Mouse (Mus musculus): ENCODE measurements around the gene Ctbp2.
A peak's percentile ranks its signal among the peaks of the same experiment; 100 is the strongest.
"Not testable (repeated sequence)": the region's sequence is repeated elsewhere in the genome, so short reads cannot be mapped to it uniquely, and the experiment has no call there.

Ctbp2 gene

GRCm38 (mm10) chr7:133121080-133121607 lies 3.0 kb downstream of the Ctbp2 start:
- DNase-seq (ENCODE audit: extremely low read depth, low read depth, low spot score): no peak

- no peak for DNase-seq (ENCODE audit: extremely low read depth, low read depth, low spot score)
These were observed 3.9 kb downstream of the Ctbp2 start for GRCm38 (mm10) chr7:133120221-133120751.

- DNase-seq (ENCODE audit: extremely low read depth, low read depth, low spot score): no peak
These were observed 6.3 kb downstream of the Ctbp2 start for GRCm38 (mm10) chr7:133117815-133118214.

DNA sequence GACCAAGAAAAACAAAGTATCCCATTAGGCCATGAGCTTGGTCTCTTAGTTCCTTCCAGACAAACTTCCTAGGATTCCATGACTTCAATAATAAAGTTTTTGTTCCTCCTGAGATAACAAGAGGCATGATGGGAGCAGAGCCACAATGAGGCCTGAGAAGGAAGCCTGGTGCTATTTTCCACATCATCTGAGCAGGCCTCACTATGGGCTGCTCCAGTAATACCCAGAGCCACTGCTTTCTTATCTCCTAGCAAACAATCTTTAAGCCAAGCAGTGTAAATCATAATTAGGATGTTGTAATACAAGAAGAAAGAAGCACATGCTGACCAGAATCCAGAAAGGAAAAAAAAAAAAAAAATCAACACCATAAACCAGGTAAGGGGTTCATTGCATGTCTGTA lies 7.6 kb downstream of the Ctbp2 start:
- no peak for DNase-seq (ENCODE audit: extremely low read depth, low read depth, low spot score)

GRCm38 (mm10) chr7:133115886-133116285 lies 8.3 kb downstream of the Ctbp2 start:
- DNase-seq (ENCODE audit: extremely low read depth, low read depth, low spot score): no peak

DNA sequence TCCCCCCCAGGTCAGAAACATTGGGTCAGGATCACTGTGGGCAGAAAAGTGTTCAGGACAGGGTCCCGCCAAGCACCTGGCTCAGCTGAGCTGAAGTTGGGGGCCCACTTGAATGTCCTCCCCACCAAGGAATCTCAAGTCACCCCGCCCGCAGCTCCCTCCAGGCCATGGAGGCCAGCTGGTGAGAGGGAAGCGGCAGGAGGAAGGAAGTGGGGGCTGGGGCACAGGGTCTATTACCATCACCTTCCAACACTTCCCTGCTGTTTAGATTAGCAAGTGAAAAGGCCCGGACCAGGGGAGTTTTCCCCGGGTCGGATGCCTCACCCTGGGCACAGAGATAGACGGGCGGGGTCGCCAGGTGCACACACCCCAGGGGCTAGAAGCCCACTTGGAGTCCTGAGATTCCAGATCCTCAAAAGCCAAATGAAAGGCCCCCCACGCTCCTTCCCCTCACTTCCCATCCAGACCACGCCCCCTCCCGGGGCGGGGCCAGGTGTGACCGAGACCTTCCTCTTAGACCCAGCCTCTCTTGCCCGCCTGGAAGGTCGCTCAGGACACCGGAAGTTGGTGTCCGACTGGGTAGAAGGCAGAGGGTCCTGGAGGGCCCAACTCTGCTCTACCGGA lies 9.2 kb downstream of the Ctbp2 start:
- no peak for DNase-seq (ENCODE audit: extremely low read depth, low read depth, low spot score)

DNA sequence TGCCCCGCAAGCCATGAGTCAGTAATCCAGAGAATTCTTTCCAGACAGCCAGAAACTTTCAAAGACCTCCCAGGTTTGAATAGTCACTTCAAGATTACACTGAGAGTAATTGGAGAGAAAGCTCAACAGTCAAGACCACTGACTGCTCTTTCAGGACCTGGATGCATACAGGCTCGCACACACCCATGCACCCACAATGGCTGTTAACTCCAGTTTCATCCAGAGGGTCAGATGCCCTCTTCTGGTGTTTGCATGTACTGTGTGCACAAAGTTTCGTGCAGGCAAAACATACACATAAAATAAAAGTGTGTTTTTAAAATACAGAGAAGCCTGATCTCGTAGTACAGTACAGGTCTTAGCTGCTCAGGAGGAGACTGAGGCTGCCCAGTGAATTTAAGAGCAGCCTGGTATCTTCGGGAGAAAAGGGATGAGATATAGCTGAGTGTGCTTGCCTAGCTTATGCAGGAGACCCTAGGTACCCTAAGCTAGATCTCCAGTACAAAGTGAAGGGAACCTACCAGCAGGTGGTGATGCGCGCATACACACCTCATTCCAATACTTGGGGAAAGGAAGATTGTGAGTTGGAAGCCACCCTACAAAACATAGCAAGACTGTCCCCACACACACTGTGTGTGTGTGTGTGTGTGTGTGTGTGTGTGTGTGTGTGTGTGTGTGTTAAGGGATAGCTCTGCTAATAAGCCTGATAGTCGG lies 10.8 kb downstream of the Ctbp2 start:
- DNase-seq (ENCODE audit: extremely low read depth, low read depth, low spot score): no peak

DNA sequence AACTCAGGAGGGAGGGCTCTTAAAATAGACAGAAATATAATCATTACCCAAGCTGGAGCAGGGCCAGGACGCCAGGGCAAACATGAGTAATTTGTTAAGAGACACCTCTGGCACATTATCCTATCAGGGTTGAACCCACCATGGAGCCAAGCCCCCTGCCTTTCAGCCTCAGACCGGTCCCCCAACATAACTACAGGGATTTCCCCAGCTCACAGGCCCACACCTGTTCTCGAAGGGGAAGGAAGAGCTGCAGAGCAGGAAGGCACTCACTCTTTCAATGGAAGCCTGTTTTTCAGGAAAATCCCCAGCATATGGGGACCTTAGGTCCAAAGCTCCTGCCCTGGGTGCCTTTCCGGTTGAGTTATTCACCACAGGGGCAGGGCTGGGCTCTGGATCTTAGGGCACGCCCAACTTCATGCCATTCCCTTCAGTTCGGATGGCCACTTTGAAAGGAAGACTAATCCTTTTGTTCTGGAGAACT lies 11.8 kb downstream of the Ctbp2 start:
- DNase-seq (ENCODE audit: extremely low read depth, low read depth, low spot score): no peak

- no peak for DNase-seq (ENCODE audit: extremely low read depth, low read depth, low spot score)
These were observed 14.7 kb downstream of the Ctbp2 start for GRCm38 (mm10) chr7:133109442-133109841.

DNA sequence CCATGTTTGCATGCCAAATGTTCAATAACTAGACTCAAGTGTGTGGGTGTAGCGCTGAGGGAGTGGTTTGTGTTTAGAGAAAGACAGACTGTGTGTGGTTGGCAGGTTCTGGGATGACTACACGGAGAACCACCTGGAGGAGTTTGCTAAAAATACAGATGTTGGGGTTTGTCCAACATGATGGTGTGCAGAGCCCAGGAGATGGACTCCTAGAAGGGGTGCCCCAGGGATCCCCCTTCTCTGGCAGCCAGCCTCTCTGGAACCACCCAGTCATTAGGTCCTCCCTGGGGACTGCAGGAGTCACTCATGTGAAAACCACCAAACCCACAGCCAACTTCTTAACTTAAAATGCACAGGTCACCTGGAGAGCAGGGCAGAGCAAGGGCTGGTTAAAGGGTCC lies 15.5 kb downstream of the Ctbp2 start:
- DNase-seq (ENCODE audit: extremely low read depth, low read depth, low spot score): no peak

DNA sequence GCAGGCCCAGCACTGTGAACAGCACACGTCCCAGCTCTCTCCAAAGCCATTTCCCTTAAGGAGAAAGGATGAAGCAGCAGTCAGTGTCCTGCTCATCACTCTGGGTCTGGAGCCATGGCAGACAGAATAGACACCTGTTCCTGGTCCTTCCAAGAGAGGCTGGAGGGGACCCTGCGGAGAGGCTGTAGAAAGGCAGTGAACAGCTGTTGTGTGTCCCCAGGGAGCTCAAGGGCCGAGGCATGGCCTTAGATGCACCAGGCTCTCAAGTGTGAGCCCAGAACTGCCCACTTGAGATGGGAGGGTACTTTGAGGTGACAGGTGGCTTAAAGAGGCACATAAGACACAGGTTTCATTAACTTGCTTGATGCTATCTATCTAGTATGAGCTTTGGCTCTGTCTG lies 21.6 kb downstream of the Ctbp2 start:
- DNase-seq (ENCODE audit: extremely low read depth, low read depth, low spot score): no peak

- DNase-seq (ENCODE audit: extremely low read depth, low read depth, low spot score): no peak
These were observed 23.1 kb downstream of the Ctbp2 start for GRCm38 (mm10) chr7:133101070-133101469.

GRCm38 (mm10) chr7:133100178-133100577 lies 24.0 kb downstream of the Ctbp2 start:
- DNase-seq (ENCODE audit: extremely low read depth, low read depth, low spot score): no peak

GRCm38 (mm10) chr7:133099266-133099665 lies 24.9 kb downstream of the Ctbp2 start:
- no peak for DNase-seq (ENCODE audit: extremely low read depth, low read depth, low spot score)

DNA sequence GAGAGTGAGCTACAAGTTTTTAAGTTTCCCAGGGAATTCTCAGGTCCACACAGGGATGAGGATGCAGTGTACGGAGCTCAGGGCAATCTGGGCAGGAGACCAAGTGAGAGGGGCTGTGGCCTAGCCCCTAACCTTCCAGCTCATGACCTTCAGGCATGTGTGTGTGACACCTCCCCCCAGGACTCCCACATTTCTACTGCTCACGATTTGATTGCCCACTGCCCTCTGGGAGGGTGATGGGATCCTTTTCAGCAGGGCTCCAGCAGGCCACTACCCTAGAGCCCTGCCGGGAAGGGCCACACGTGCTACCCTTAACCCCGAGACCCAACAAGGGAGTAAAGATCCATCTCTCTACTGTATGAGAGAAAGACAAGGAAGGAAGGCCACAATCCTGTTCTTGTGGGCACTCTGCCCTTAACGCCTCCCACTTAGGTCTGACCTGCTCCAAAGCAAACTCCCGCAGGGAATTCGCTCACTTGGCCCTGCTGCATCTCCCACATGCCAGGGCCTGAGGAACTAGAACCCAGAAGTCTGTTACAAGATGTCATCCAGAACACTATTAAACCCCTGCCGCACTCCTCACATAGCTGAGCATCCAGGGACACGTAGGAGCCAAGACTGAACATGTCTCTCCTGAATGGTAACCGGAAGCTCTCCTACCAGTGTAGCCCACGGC lies 25.9 kb downstream of the Ctbp2 start:
- DNase-seq (ENCODE audit: extremely low read depth, low read depth, low spot score): peak; percentile 92

DNA sequence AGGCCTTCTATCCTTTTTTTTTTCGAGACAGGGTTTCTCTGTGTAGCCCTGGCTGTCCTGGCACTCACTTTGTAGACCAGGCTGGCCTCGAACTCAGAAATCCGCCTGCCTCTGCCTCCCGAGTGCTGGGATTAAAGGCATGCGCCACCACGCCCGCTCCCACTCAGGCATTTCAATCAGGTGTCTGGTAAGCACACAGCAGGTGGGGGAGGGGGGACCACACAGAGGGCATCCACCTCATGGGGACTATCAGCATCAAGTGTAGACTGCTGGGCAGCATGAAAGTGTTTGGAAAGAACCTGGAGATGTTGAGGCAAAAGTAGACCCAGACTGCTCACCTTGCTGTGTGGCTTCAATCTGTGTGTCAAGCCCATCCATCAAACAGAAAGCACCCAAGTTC lies 28.5 kb downstream of the Ctbp2 start:
- DNase-seq (ENCODE audit: extremely low read depth, low read depth, low spot score): not testable (repeated sequence)

DNA sequence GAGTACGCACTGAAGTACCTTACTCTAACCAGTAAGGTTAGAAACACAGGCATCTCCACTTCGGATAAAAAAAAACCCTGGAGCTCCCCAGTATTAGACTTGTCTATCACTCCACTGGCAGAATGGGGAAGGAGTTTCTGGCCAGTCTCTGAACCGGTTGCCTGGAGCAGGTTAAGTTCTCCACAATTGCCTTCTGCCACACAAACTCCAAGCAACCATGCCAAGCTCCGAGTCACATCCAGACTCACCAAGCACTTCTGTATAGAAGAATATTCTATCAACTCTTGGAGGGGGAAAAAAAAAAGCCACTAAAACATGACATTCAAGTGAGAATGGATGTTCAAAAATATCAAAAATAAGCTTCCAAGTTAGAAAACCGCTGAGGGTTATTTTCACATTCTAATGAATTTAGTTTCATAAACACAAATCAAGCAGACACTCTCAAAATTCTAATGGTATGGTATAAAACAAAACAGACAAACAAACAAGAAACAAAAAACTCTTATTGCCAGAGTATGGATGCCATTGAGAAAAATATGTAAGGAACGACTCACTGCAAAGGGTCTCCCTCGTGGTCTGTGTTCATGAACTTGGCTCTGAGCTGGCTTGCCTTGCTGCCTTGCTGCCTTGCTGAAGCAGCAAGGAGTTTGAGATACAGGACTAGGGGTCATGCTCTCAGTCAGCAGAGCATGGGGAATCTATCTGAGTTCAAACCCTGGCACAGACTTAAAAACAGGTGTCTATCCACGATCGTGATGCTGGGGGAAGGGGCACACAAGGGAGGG lies 29.3 kb downstream of the Ctbp2 start:
- no peak for DNase-seq (ENCODE audit: extremely low read depth, low read depth, low spot score)

DNA sequence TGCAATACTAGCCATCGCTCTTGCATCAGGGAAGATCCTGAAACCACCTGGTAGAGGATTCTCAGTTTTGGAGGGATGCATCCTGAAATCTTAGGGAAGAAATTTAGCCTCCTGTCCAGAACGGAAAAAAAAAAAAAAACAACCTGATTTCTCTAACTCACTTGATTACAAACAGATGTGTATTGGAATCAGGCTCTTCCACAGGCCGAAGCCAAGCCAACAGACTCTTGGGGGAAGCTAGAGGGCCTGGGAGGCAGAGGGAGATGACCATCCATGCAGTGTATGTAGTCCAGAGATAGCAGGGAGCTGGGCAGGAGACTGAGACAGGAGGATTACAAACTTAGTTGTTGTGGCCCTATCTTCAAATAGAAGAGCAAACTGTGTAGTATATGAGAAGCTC lies 30.0 kb downstream of the Ctbp2 start:
- DNase-seq (ENCODE audit: extremely low read depth, low read depth, low spot score): no peak

DNA sequence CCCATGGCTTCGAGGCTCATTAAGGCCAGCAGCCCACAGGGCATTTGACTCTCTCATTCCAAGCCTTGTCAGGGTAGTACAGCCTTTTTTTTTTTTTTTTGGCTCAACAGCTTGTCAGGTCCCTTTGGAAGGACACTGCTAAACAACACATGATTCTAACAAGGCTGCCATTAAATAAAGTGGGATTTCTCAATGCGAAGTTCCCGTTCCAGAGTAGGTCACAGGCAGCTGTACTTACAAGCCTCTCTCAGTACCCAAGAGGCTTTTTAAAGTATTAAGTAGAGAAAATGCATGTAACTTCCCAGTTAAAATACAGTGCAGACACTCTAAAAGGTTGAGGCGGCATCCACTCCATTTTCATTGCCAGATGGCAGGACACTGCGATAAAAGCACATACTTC lies 30.4 kb downstream of the Ctbp2 start:
- no peak for DNase-seq (ENCODE audit: extremely low read depth, low read depth, low spot score)

- DNase-seq (ENCODE audit: extremely low read depth, low read depth, low spot score): no peak
These were observed 33.5 kb downstream of the Ctbp2 start for GRCm38 (mm10) chr7:133090641-133091040.
